Mouse (Mus musculus): ENCODE results near the gene Dhdds.

Gene Dhdds

GRCm38 (mm10) chr4:134000466-134001438, at the start of gene Dhdds:
Dhdds (minus strand) TSS chr4:134000918.
- DNase-seq (ENCODE audit: low read depth): peak; percentile 97

- DNase-seq (ENCODE audit: low read depth): no peak
These were observed 46.9 kb upstream of the Dhdds start for GRCm38 (mm10) chr4:134047648-134048047.

- no peak for DNase-seq (ENCODE audit: low read depth)
These were observed 42.3 kb upstream of the Dhdds start for GRCm38 (mm10) chr4:134043041-134043440.

GRCm38 (mm10) chr4:134041317-134042123, 40.8 kb upstream of the Dhdds start:
- DNase-seq (ENCODE audit: low read depth): no peak

GRCm38 (mm10) chr4:134035953-134036352, 35.2 kb upstream of the Dhdds start:
- peak; percentile 60 for DNase-seq (ENCODE audit: low read depth)

- no peak for DNase-seq (ENCODE audit: low read depth)
These were observed 25.1 kb upstream of the Dhdds start for GRCm38 (mm10) chr4:134025802-134026201.

- peak; percentile 65 for DNase-seq (ENCODE audit: low read depth)
These were observed 19.9 kb upstream of the Dhdds start for GRCm38 (mm10) chr4:134020621-134021020.

GRCm38 (mm10) chr4:134019641-134020351, 19.1 kb upstream of the Dhdds start:
- DNase-seq (ENCODE audit: low read depth): no peak

- DNase-seq (ENCODE audit: low read depth): no peak
These were observed 18.5 kb upstream of the Dhdds start for GRCm38 (mm10) chr4:134019210-134019609.

GRCm38 (mm10) chr4:134018779-134019145, 18.0 kb upstream of the Dhdds start, which contains the start of gene Lin28a:
Lin28a (minus strand) TSS chr4:134018841.
- no peak for DNase-seq (ENCODE audit: low read depth)

- no peak for DNase-seq (ENCODE audit: low read depth)
These were observed 17.5 kb upstream of the Dhdds start for GRCm38 (mm10) chr4:134018038-134018778.

GRCm38 (mm10) chr4:134017201-134017865, 16.6 kb upstream of the Dhdds start:
- DNase-seq (ENCODE audit: low read depth): no peak

- DNase-seq (ENCODE audit: low read depth): no peak
These were observed 16.0 kb upstream of the Dhdds start for GRCm38 (mm10) chr4:134016767-134017166.

GRCm38 (mm10) chr4:134016208-134016607, 15.5 kb upstream of the Dhdds start:
- no peak for DNase-seq (ENCODE audit: low read depth)

- DNase-seq (ENCODE audit: low read depth): no peak
These were observed 12.3 kb upstream of the Dhdds start for GRCm38 (mm10) chr4:134012858-134013528.

- DNase-seq (ENCODE audit: low read depth): no peak
These were observed 11.0 kb upstream of the Dhdds start for GRCm38 (mm10) chr4:134011450-134012414.

GRCm38 (mm10) chr4:134009709-134010108, 9.0 kb upstream of the Dhdds start:
- DNase-seq (ENCODE audit: low read depth): no peak

- DNase-seq (ENCODE audit: low read depth): no peak
These were observed 6.1 kb upstream of the Dhdds start for GRCm38 (mm10) chr4:134006845-134007244.

All from c-Kit-positive CD71-negative TER-119-negative erythroid progenitor cells, embryonic 14.5 days (primary cell).